Mouse (Mus musculus): Measurements from ENCODE around the gene Unc5b. TPM values are rescaled to one million over a fixed set of nuclear protein-coding genes. Genes with fewer than 3 reads are reported as not detected.
A peak's percentile ranks its signal among the peaks of the same experiment; 100 is the strongest.

Unc5b gene
- polyA plus RNA-seq, 1 experiment from 2014 or later = 3.8 TPM

DNA sequence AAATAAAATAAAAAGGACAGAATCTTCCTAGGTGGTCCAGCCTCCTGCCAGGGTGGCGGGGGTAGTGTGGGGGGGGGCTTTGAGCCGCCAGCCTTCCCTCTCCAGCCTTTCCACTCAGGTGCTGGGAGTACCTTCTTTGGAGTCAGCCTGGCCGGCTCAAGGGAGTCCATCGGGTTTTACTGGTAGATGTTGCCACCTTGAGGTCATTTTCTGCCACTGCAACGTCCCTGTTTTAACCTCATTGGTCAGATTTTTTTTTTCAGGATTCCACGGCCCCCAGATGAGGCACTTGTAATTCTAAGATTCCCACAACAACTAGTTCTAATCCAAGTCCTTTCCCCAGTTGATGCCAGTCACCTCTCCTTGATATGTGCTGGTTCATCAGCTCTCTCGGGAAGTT, 74.4 kb downstream of the Unc5b start:
- H3K4me3 ChIP-seq (ENCODE audit: low read depth, low read length) = no peak overlapping the region
- 5% methylated on average over 7 of the region's 7 CpGs for WGBS
- peak; percentile 81 for DNase-seq (ENCODE audit: low spot score)

DNA sequence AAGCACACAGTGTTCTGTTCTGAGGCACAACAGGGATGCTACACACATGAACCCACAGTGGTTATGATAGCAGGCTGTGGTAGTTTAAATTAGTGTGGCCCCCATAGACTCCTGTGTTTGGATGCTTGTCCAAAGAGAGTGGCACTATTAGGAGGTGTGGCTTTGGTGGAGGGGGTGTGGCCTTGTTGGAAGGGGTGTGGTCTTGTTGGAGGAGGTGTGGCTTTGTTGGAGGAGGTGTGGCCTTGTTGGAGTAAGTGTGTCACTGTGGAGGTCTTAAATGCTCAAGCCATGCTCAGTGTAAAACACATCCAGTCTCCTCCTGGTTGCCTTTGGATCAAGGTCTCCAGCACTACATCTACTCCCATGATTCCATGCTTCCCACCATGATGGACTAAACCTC, 75.2 kb downstream of the Unc5b start:
- Histone ChIP-seq H3K4me2 (replicated peaks; ENCODE audit: low read depth, low read length) (no peak overlapping the region), H3K27me3 (replicated peaks; ENCODE audit: insufficient read depth, low read length) (no peaks in the 10 kb centered on the region), H3K36me3 (ENCODE audit: insufficient read depth, low read length) (no peaks in the 10 kb centered on the region), H3K9ac (replicated peaks; ENCODE audit: low read depth) (no peak overlapping the region), H3K4me1 (ENCODE audit: insufficient read depth, low read depth, low read length) (peaks cover 8% of the 10 kb centered on the region; the same call in 1 of the 2 replicates), H3K27ac (ENCODE audit: low read length) (no peak overlapping the region), H3K9me3 (ENCODE audit: low read length) (no peaks in the 10 kb centered on the region), H3K4me3 (ENCODE audit: low read depth, low read length) (no peak overlapping the region)
- TF ChIP-seq CTCF (IDR thresholded peaks at IDR 0.05) = no peak
- TF ChIP-seq EP300 (IDR thresholded peaks at IDR 0.05) = no peak
- ATAC-seq (no peak), DNase-seq (ENCODE audit: low spot score) (no peak)

More for the DNA sequence above, 74.4 kb downstream of the Unc5b start:
- Histone ChIP-seq H3K27ac (ENCODE audit: low read length) (no peak overlapping the region), H3K9ac (replicated peaks; ENCODE audit: low read depth) (no peak overlapping the region), H3K27me3 (replicated peaks; ENCODE audit: insufficient read depth, low read length) (no peaks in the 10 kb centered on the region), H3K4me2 (replicated peaks; ENCODE audit: low read depth, low read length) (no peak overlapping the region), H3K9me3 (ENCODE audit: low read length) (no peaks in the 10 kb centered on the region), H3K4me1 (ENCODE audit: insufficient read depth, low read depth, low read length) (no peaks in the 10 kb centered on the region), H3K36me3 (ENCODE audit: insufficient read depth, low read length) (no peaks in the 10 kb centered on the region)
- TF ChIP-seq CTCF (IDR thresholded peaks at IDR 0.05) = peak; percentile 84
- no peak for TF ChIP-seq EP300 (IDR thresholded peaks at IDR 0.05)
- no peak for ATAC-seq

DNA sequence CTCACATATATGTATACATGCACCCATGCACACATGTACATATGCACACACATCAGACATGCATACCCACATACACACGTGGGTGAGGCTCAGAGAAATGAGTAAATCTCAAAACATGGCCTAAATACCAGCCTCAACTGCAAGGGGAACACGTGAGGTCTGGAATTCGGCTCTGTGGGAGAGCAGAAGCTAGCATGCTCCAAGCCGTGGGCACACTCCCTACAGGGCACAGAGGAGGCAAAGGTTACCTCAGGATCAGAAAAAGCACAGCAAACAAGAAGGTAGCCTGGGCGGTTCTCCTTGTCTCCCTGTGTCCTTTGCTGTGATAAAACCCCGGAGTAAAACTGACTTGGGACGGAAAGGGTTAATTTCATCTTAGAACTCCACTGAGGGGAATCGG, 77.4 kb downstream of the Unc5b start:
- no peak for ATAC-seq
- H3K27ac ChIP-seq (ENCODE audit: low read length) = no peak overlapping the region
- H3K4me2 ChIP-seq (replicated peaks; ENCODE audit: low read depth, low read length) = no peak overlapping the region
- TF ChIP-seq CTCF (IDR thresholded peaks at IDR 0.05) = no peak
- H3K4me1 ChIP-seq (ENCODE audit: insufficient read depth, low read depth, low read length) = peaks cover 8% of the 10 kb centered on the region; the same call in 1 of the 2 replicates
- H3K9ac ChIP-seq (replicated peaks; ENCODE audit: low read depth) = no peak overlapping the region
- WGBS = 74% methylated on average over 8 of the region's 8 CpGs
- H3K36me3 ChIP-seq (ENCODE audit: insufficient read depth, low read length) = no peaks in the 10 kb centered on the region
- DNase-seq (ENCODE audit: low spot score) = no peak
- H3K27me3 ChIP-seq (replicated peaks; ENCODE audit: insufficient read depth, low read length) = no peaks in the 10 kb centered on the region
- no peak overlapping the region for H3K4me3 ChIP-seq (ENCODE audit: low read depth, low read length)
- no peaks in the 10 kb centered on the region for H3K9me3 ChIP-seq (ENCODE audit: low read length)

DNA sequence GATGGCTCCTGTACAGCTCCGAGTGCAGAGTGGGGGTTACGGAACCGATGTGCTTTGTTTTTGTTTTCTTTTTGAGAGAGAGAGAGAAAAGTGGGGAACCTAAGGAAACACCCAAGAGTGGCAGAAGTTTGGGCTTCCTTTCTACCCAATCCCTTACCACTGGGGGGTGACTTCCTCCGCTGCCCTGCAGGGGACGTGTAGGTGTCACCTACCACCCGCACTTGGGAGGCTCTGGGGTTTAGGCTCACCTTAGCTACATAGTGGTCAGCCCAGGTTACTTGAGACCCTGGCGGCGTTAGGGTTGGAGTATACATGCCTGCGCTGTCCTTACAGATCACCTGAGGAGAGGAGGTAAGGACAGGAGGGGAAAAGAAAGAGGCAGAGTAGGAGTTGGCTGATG, 78.1 kb downstream of the Unc5b start:
- H3K4me3 ChIP-seq (ENCODE audit: low read depth, low read length) = no peak overlapping the region

GRCm38 (mm10) chr10:60752040-60753020, 79.1 kb downstream of the Unc5b start, which contains the start of gene Slc29a3:
Gene Slc29a3 (minus strand): TSS chr10:60752794.
- Histone ChIP-seq H3K27me3 (replicated peaks; ENCODE audit: insufficient read depth, low read length) (no peaks in the 10 kb centered on the region), H3K4me3 (ENCODE audit: low read depth, low read length) (peak within 1 kb of the TSS; percentile 44), H3K4me1 (ENCODE audit: insufficient read depth, low read depth, low read length) (peaks cover 8% of the 10 kb centered on the region; the same call in 1 of the 2 replicates), H3K9me3 (ENCODE audit: low read length) (no peaks in the 10 kb centered on the region), H3K36me3 (ENCODE audit: insufficient read depth, low read length) (no peaks in the 10 kb centered on the region), H3K4me2 (replicated peaks; ENCODE audit: low read depth, low read length) (peak within 1 kb of the TSS; percentile 80), H3K9ac (replicated peaks; ENCODE audit: low read depth) (peak within 1 kb of the TSS; percentile 47), H3K27ac (ENCODE audit: low read length) (peak within 1 kb of the TSS; percentile 55)
- peak; percentile 99 for ATAC-seq
- WGBS = 9% methylated on average over 36 of the region's 41 CpGs
- DNase-seq (ENCODE audit: low spot score) = peak; percentile 96
- TF ChIP-seq CTCF (IDR thresholded peaks at IDR 0.05) (peak; percentile 75), EP300 (IDR thresholded peaks at IDR 0.05) (no peak)

More for the DNA sequence above, 78.1 kb downstream of the Unc5b start:
- DNase-seq (ENCODE audit: low spot score) (no peak), ATAC-seq (no peak)
- 70% methylated on average over 9 of the region's 9 CpGs for WGBS
- no peak overlapping the region for H3K27ac ChIP-seq (ENCODE audit: low read length)
- H3K36me3 ChIP-seq (ENCODE audit: insufficient read depth, low read length) = no peaks in the 10 kb centered on the region
- peak overlapping the region; percentile 80 for H3K4me2 ChIP-seq (replicated peaks; ENCODE audit: low read depth, low read length)
- 0 out of 2 replicates have a peak overlapping the region, but pooled peaks have one; percentile 24 for H3K9ac ChIP-seq (replicated peaks; ENCODE audit: low read depth)
- peaks cover 8% of the 10 kb centered on the region; the same call in 1 of the 2 replicates for H3K4me1 ChIP-seq (ENCODE audit: insufficient read depth, low read depth, low read length)
- TF ChIP-seq EP300 (IDR thresholded peaks at IDR 0.05) (no peak), CTCF (IDR thresholded peaks at IDR 0.05) (no peak)
- H3K27me3 ChIP-seq (replicated peaks; ENCODE audit: insufficient read depth, low read length) = no peaks in the 10 kb centered on the region
- H3K9me3 ChIP-seq (ENCODE audit: low read length) = no peaks in the 10 kb centered on the region

- Histone ChIP-seq H3K27me3 (replicated peaks; ENCODE audit: insufficient read depth, low read length) (no peaks in the 10 kb centered on the region), H3K4me1 (ENCODE audit: insufficient read depth, low read depth, low read length) (peaks cover 8% of the 10 kb centered on the region; the same call in 1 of the 2 replicates), H3K27ac (ENCODE audit: low read length) (no peak overlapping the region), H3K9ac (replicated peaks; ENCODE audit: low read depth) (no peak overlapping the region), H3K4me3 (ENCODE audit: low read depth, low read length) (no peak overlapping the region), H3K36me3 (ENCODE audit: insufficient read depth, low read length) (no peaks in the 10 kb centered on the region), H3K4me2 (replicated peaks; ENCODE audit: low read depth, low read length) (no peak overlapping the region), H3K9me3 (ENCODE audit: low read length) (no peaks in the 10 kb centered on the region)
- no peak for TF ChIP-seq EP300 (IDR thresholded peaks at IDR 0.05)
- DNase-seq (ENCODE audit: low spot score) = no peak
- ATAC-seq = no peak
- 82% methylated on average over 6 of the region's 6 CpGs for WGBS
Observed at GRCm38 (mm10) chr10:60747667-60748212, 83.6 kb downstream of the Unc5b start.

Data from lung, postnatal 0 days (tissue).